Mouse (Mus musculus): ENCODE results near the gene Gxylt2.

DNA sequence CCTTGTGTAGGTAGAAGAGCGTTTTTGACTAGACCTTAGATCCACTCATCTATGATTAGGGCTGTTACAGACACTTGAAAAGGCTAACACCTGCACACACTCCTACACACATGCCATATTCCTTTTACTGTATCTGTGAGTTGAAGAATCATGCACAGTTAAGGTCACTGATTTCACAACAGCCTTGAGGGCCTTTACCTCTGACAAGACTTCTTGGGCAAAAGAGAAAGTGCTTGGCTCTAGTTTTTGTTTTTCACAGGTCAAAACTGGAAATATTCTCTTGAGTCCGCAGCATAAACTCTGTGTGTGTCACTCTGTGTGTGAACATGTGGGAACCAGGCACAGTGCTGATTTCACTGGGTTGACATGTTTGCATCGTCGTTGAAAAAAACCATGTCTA is 105.6 kb downstream of the Gxylt2 start:
- TF ChIP-seq CTCF (IDR thresholded peaks at IDR 0.05; ENCODE audit: low read depth), result no peak
- no peak for TF ChIP-seq EP300 (IDR thresholded peaks at IDR 0.05; ENCODE audit: low read depth)
